Mouse (Mus musculus) gastrocnemius, postnatal 10 days (tissue): ENCODE results near the gene Rcor2. TPM values are rescaled to one million over a fixed set of nuclear protein-coding genes. Genes with fewer than 3 reads are reported as not detected.

Experiments used
- DNase-seq: peaks from one replicate; pipeline ENCODE4 v3.0.0; 2021; ENCODE audit warnings: mixed read lengths
- long read RNA-seq, 2 experiments: library from polyadenylated mRNA; stranded (forward); transcript quantifications; one replicate each; pipeline ENCODE4 v2.0.0; 2021
- total RNA-seq, 2 experiments: library from RNA; stranded (reverse); gene quantifications; 2 replicates each; pipeline ENCODE4 v1.2.3; 2021

Gene Rcor2
- total RNA-seq: 1 to 10 TPM; 8.2 to 9.1 TPM
- long read RNA-seq, experiment 1, transcript Rcor2-201 (12 exons, 2,823 nt): major isoform, 5 of 15 reads
- long read RNA-seq, experiment 1, partial matches to known transcripts: 0 of 15 reads
- long read RNA-seq, experiment 1, other reads (novel, unspliced or antisense): 10 of 15 reads
- long read RNA-seq, experiment 2, partial matches to known transcripts: 0 of 1 reads
- long read RNA-seq, experiment 2, other reads (novel, unspliced or antisense): 1 of 1 reads

DNA sequence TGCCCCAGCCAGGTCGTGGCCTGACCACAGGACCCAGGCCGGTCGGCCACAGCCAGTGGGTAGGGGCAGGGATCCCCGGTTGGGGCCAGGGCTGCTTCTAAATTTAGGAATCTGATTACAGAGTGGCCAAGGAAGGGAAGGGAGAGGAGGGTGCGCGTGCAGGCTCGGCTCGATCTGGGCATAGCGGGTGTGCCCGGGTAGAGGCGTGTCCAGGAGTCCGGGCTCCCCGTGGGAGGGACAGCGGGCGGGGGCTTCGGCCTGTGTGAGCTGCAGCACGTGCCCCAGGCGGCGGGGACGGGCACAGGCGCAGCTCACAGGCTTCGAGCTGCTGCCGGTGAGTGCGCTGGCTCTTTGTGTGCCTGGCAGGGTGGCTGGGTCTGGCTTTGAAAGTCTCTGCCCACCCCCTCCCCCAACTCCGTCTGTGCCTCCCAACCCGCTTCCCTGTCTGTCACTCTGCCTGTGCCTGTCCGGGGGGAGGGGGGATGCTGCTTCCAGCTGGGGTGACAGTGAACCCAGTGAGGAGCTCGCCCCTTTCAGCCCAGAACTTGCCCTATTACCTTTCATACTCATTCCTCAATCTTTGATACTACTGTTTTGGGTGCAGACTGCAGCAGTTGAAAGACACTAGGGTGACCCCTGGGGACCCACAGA, at the start of gene Rcor2:
Rcor2 (plus strand) TSS at position 235 of the 651 bp plus-strand sequence.
- DNase-seq: peak; percentile 71

DNA sequence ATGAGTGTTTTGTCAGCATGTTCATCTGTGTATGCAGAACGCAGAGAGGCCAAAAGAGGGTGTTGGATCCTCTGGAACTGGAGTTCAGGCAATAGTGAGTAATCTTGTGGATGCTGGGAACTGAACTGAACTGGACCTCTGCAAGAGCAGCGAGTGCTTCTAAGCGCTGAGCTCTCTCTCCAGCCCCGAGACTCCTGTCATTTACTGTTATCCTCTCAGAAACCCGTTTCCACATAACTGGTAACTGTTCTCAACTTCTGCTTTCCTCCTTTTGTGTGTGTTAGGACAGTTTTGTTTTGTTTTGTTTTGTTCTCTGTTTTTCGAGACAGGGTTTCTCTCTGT, 49.2 kb upstream of the Rcor2 start:
- DNase-seq: no peak

DNA sequence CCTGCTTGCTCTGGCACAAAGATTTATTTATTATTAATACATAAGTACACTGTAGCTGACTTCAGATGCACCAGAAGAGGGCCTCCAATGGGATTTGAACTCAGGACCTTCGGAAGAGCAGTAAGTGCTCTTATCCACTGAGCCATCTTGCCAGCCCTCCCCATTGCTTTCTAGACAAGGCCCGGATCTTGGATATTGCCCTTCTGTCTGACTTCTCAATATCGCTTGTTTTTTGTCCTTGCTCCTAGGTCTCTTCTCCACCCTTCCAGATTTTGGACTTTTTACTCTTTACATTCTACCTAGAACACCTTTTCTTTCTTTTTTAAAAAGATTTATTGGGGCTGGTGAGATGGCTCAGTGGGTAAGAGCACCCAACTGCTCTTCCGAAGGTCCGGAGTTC, 48.4 kb upstream of the Rcor2 start:
- DNase-seq: no peak

DNA sequence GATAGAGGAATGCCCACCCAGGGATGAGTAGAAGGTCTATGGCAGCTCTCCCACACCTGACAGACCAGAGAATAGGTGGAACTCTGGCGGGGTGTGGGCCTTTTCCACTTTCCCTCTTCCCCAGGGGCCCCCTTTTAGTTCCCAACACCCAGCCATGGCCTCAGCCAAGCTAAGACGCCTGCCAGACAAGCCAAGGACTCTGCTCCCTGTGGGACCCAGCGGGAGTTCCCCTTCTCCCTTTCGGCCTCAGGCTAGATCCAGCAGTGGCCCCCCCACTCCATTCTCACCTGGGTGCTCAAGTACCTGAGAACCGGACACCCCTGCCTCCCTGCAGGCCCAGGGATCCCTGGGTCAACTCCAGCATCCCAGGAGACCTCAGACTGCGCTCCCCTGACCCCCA, 44.9 kb upstream of the Rcor2 start:
- no peak for DNase-seq

DNA sequence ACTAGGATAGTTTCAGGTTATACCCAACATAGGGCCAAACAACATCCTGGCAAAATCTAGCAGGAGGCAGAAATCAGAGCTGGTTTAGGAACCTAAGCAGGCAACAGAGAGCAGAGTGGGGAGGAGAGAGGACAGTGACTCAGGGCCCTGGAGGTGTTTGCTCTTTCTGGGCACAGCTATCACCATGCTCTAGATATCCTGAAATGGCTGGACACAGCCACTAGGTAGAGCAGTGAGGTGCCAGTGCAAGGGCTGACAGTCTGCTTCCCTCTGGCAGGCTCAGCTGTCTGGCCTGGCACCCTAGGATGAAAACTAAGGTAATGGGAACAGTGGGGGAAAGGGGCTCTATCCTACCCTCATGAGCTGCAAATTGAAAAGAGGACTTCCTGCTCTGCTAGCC, 43.6 kb upstream of the Rcor2 start:
- no peak for DNase-seq

DNA sequence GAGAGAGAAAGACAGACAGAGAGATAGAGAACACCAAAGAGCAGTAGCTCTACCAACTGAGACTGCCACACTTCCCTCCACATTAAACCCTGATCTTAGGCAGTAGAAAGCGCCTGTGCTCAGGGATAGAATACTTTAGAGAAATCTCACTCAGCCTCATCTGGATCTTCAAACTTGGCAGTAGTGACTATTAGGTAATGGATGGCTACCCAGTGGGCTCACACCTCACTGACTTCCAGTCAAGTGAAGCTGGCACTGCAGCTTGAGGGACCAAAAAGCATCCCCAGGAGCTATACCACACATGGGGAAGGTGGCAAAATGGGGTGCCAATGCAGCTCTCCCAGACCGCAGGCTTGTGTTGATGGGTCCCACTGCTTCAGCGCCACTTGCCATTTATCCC, 42.9 kb upstream of the Rcor2 start:
- no peak for DNase-seq

DNA sequence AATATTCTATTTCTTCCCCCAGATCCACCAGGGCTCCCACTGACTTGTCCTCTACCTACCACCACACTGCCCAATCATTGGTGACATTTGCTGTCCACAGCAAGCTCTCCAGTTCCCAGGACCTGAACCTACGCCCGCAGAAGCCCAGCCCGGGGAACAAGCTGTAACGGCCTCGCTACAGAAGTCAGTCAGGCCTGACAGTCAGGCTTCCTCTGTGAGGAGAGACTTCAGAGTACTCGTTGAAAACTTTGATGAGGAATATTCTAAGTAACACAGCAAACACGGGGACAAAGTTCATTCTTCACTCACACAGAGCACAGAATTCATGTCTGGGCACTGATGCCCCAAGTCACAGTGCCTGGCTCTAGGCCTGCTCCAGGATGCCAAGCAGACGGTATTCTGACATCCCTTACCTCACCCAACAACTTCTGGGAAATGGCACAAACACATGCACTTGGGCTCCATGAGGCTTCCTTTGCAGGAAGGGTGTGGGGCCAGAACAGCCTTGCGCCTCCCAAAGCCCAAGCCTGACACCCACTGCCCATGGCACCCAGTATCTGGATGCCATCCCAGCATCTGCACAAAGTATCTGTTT, 41.9 kb upstream of the Rcor2 start:
- no peak for DNase-seq

DNA sequence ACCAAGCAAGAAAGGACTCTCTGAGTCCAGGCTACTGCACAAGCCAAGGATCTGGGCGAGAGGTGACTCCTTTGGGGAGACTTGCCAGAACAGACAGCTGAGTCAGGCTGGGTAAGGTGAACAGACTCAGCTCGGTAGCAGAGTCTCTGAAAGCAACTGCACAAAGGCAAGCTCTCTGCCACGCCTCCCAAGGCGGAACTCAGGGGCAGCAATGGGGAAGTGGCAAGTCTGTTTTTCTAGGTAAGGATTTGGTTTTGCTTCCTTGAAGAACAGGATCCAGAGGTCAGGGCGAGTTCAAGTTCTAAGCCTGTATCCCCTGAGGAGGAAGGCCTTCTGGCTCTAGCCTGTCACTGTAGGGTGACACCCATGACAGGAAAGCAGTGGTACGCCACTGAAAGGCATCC, 40.6 kb upstream of the Rcor2 start:
- no peak for DNase-seq

DNA sequence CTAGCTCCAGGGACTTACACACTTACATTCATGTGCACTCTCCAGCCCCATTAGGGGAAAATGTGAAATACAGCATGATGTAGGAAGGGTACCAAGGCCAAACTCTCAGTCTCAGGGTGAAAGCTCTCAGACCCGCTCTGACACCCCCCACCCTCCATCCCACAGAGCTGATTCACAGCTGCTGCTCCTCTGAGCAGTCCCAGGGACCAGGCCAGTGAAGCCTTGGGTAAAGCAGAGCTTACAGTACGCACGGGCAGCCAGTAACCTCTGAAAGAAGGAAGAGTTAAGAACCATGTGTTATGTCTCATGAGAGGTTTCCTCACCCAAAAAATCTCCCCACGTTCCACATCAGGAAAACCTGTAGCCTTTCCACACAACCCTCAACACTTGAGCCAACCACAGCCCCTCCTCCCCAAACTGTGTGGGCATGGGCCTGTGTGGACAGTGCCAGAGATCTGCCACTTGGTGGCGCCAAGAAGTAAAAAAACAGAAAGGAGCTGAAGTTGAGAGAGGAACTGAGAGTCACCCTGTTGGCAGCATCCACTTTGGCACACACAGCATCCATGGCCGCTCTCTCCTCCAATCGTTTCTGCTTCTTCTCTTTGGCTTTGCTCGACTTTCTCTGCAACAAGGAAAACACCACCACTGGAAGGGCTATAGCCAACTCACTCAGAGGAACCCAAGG, 32.4 kb upstream of the Rcor2 start:
- DNase-seq: peak; percentile 65

DNA sequence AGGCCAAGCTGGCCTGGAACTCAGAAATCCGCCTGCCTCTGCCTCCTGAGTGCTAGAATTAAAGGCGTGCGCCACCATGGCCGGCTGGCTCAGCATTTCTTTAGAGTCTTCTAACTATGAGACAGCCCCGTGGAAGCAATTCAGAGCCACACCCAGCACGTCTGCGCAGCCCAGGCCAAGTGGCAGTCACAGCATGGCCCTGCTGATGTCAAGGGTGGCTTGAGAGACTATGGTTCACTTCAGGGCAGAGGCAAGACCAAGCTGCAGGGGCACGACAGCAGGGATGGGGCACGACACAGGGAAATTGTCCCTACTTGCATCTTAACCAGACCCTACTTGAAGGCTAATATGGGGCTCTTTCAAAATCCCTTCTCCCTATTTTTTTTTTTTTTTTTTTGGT, 31.7 kb upstream of the Rcor2 start:
- DNase-seq: no peak

DNA sequence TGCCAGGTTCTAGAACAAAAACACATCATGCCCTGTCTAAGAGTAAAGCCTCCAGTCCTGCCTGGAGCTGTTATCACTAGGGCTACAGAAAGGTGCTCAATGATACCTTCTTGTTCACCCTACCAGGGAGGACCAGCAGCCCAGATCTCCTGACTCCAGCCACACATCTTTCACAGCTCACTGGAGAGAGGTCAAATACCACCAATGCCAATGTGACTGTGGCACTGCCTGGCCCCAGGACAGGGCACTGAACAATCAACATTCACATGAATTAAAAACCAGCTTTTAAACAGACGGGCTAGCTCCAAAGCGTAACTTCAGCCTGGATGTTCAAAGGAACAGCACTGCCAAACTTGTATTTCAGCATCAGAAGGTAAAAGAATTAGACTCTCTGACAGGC, 31.1 kb upstream of the Rcor2 start:
- no peak for DNase-seq

DNA sequence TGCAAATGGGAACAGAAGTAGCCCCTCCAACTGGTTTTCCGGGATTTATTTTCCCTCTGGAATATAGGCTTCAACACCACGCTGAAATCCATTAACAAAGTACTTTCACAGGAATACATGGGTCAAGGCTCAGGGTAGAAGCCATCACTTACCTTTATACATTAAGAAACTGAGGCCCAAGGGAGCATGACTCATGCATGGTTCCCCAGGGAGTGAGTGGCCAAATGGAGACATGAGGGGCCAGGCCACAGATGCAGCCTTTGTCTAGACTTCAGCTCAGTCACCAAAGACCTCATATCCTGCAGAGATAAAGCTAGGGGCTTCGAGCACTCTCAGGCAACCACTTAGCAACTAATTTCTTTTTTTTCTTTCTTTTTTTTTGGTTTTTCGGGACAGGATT, 30.4 kb upstream of the Rcor2 start:
- no peak for DNase-seq

DNA sequence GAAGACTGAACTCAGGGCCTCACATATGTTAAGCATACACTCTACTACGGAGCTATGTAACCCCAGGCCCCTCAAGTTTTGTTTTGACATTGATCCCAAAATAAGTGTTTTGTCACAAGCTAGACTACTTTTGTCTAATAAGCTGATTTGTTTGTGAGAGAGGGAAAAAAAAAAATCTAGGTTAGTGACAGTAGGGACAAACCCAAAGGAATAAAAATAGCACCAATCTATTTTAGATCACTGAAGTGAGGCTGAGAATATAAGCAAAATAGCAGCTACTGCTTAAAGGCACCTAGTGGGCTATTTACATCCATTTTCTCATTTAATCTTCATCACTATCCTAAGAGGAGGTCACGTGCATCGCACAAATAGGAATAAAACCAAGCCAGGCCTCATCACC, 27.6 kb upstream of the Rcor2 start:
- DNase-seq: no peak

DNA sequence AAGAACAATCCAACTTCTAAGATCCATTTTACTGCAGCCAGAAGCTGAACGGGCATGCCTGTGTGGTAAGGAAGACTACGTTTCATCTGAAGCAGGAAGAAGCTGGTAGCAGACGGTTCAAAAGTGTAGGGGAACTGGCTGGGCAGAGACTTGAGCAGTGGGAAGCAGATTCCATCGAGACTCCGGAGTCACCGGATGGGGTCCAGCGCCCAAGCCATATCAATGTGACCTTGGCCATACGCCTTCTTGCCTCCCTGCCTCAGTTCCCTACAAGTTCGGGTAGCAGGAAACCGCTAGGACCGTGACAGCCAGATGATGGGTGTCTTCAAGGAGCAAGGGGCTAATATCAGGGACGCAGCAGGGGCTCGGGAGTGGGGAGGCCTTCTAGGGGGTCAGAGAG, 26.8 kb upstream of the Rcor2 start:
- DNase-seq: no peak

DNA sequence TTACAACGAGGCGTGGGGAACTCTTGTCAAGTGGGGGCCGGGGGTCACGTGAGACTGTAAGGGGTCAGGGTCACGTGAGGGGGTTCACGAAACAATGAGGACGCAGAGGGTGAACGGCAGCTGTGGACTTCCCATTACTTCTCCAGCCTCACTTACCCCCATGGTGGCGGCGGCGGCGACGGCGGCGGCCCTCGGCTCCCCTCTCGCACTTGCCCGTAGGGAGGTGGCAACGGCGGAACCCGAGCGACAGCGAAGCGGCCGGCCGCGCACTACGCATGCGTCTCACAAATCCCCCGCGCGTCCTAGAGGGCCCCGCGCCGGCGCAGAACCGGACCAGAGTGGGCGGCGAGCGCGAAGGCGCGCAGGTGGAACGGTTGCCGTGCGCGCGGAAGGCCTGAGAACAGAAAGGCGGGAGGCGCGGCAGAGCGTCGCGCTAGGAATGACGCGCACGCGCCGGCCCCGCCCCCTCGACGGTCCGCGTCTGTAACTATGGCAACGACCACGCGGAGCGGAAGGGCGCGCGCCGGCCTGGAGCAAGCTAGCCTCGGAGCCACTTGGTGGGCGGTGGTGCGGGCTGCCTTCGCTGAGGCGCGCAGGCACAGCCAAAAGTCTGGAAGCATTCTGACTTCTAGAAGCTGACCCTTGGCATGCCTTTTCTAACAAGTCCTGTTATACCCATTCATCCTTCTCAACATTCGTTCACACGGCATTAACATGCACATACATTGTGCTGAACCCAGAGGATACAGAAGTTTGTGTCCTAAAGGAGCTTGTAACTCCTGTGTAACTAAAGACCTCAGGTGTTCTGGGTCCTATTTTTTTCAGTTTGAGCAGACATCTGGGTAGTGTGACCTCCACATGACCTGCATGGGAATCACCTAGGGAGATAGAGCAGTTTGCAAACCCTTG, 26.1 kb upstream of the Rcor2 start, which contains the start of gene Naa40:
Naa40 (minus strand) TSS at position 402 of the 909 bp plus-strand sequence.
- DNase-seq: peak; percentile 95

DNA sequence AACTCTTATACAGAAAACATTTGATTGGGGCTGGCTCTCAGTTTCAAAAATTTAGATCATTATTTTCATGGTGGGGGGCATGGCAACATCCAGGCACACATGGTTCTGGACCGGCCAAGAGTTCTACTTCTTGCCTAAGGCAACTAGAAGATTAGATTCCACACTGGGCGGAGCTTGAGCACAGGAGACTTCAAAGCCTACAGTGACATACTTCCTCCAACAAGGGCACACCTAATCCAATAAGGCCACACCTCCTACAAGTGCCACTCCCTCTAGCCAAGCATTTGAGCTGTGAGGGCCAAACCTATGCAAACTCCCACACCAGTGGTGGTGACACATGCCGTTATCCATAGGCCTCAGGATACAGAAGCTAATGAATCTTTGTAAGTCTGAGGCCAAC, 21.1 kb upstream of the Rcor2 start:
- DNase-seq: no peak

DNA sequence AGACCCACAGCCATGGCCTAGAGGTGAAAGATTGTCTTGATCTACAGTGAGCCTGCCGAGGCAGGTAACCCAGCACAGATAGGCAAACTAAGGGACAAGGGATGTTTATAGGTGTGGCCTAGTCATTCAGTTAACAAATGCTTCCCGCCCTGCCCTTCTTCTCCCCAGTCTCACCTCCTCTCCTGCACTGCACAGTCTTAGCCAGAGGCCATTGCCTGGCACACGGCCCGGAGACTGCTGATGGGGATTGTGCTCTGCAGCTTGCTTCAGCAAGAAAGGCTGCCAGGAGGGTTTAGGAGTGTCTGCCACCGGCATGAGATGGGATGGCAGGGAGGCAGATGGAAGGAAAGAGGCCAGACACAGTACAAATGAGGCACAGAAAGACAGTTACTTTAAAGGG, 9.2 kb upstream of the Rcor2 start:
- DNase-seq: peak; percentile 50

DNA sequence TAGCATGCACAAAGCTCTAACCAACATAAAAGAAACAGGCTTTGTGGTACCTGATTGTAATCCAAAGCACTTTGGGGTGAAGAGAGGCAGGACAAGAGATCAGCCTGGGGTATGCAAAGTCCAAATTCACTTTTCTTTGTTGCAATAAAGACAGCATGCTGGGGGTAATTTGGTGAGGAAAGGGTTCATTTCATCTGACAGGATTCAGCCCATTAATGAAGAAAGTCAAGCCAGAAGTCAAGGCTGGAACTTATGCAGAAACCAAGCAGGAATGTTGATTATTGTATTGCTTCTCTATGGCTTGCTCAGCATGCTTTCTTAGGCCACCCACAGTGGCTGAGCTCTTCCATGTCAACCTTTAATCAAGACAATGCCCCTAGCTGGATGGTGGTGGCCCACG, 5.6 kb upstream of the Rcor2 start:
- no peak for DNase-seq

DNA sequence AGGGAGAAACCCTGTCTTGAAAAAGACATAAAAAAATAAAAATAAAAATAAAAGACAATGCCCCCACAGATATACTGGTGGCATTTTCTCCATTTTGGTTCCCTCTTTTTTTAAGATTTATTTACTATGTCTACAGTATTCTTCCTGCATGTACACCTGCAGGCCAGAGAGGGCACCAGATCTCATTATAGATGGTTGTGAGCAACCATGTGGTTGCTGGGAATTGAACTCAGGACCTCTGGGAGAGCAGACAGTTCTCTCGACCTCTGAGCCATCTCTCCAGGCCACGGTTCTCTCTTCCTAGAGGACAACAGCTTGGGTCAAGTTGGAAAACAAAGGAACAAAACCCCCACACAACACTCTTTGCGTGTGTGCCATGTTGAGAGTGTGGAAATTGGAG, 5.2 kb upstream of the Rcor2 start:
- no peak for DNase-seq

DNA sequence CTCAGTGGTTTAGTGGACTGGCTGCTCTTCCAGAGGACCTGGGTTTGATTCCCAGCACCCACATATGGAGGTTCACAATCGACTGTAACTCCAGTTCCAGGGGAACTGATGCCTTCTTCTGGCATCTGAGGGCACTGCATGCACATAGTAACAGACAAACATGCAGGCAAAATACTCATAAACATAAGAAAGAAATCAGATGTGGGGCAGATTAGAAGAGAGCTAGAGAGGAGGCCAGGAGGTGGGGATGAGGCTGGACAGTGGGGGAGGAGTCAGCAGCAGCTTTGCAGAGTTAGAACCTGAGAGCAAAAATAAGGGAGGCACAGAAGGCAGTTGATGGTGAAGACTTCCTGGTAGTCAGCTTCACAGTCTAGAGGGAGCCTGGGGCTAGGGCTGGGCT, 4.5 kb upstream of the Rcor2 start:
- DNase-seq: no peak

DNA sequence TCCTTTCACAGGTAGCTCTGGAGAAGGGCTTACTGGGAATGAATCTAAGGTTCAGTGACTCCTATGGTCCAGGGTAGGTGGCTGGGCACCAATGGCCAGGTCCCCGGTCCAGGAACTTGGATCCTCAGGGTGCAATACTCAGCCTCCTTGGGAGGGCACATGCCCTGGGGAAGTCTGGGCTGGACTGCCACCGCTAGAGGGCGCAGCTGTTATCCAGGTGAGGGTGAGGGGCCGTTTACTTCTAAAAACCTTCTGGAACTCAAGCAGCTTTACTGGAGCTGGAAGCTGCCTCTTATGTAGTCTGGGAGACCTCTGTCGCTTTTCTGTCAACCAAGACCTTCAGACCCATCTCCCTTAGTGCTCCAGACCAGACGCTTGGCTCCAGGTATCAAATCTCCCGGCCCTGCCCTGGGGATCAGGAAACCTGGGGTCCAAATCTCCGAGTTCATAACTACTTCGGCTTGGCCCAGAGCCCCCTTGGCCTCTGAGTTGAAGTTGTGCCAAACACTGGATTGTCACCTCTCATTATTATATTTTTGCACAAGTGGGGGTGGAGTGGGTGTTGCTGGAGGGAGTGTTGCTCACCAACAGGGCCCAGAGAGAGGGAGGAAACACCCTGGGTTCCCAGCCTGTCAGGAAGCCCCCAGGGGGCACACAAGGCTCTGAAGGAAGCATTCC, 2.9 kb upstream of the Rcor2 start:
- DNase-seq: peak; percentile 90
